Mouse (Mus musculus): ENCODE measurements at regions not wholly inside any gene's neighbourhood (a gene's known extent, or its start where the extent isn't known, plus 50 kb on each side); places are given as distances from the start of the nearest gene placed in this dataset.
A peak's percentile ranks its signal among the peaks of the same experiment; 100 is the strongest.

- DNase-seq (ENCODE audit: low spot score in 2 of 2): peak in 1 of 2 experiments; percentile 28
These were observed 129.0 kb downstream of the Hmg20a start for GRCm38 (mm10) chr9:56547291-56547977.

GRCm38 (mm10) chr9:56549774-56550173 is 131.4 kb downstream of the Hmg20a start:
- no peak for DNase-seq (ENCODE audit: low spot score in 2 of 2)

GRCm38 (mm10) chr9:56550178-56550577 is 131.8 kb downstream of the Hmg20a start:
- no peak for DNase-seq (ENCODE audit: low spot score in 2 of 2)

GRCm38 (mm10) chr9:56551376-56552186 is 133.2 kb downstream of the Hmg20a start:
- no peak for DNase-seq (ENCODE audit: low spot score in 2 of 2)

GRCm38 (mm10) chr9:56552187-56552686 is 133.8 kb downstream of the Hmg20a start:
- no peak for DNase-seq (ENCODE audit: low spot score in 2 of 2)

GRCm38 (mm10) chr9:56552766-56553165 is 134.4 kb downstream of the Hmg20a start:
- peak; percentile 73 to 77 for DNase-seq (ENCODE audit: low spot score in 2 of 2)

- DNase-seq (ENCODE audit: low spot score in 2 of 2): no peak
These were observed 135.2 kb downstream of the Hmg20a start for GRCm38 (mm10) chr9:56553626-56554025.

GRCm38 (mm10) chr9:56554096-56554495 is 135.7 kb downstream of the Hmg20a start:
- no peak for DNase-seq (ENCODE audit: low spot score in 2 of 2)

GRCm38 (mm10) chr9:56559618-56560144 is 141.3 kb downstream of the Hmg20a start:
- DNase-seq (ENCODE audit: low spot score in 2 of 2): no peak

- DNase-seq (ENCODE audit: low spot score in 2 of 2): no peak
These were observed 144.0 kb downstream of the Hmg20a start for GRCm38 (mm10) chr9:56562440-56562839.

GRCm38 (mm10) chr9:56564048-56564737 is 145.8 kb downstream of the Hmg20a start:
- DNase-seq (ENCODE audit: low spot score in 2 of 2): no peak
